Mouse (Mus musculus) olfactory bulb, adult 2 months (tissue): ENCODE measurements around the gene Ptprn2.

Experiments
- CTCF ChIP-seq: fragments of 200-500 bp; IDR thresholded peaks from 2 replicates; pipeline ENCODE4 v1.5.1; 2012; ENCODE audit warnings: low read depth, mild to moderate bottlenecking, low read length, moderate library complexity; ENCODE audit not compliant: insufficient read depth
- POLR2A ChIP-seq: fragments of 200-500 bp; IDR thresholded peaks from 2 replicates; pipeline ENCODE4 v1.6.1; 2012; ENCODE audit warnings: mild to moderate bottlenecking, low read depth, low read length, moderate library complexity; ENCODE audit not compliant: insufficient read depth

- TF ChIP-seq POLR2A: no peak
- TF ChIP-seq CTCF: peak; percentile 30; the same call in 1 of the 2 replicates
Observed at GRCm38 (mm10) chr12:117132095-117132494, 646.6 kb downstream of the Ptprn2 start.
